Mouse (Mus musculus): ENCODE data around the gene Mrm3.

DNA sequence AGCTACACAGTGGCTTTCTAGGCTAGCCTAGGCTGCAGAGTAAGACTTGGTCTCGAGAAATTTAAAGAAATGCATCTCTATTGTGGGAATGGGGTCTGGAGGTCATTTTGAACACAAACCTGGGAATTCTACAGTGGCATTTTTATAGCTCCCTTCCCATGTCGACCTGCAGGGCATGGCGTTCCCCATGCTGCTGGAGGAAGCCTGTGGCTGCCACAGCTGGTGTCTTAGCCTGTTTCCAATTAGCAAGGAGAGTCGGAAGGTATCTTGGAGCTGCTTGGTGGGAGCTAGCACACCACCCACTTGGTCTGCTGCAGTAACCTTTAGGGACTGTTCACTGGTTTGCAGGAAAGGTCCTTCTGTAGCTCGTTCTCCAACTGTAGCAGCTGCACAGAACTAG lies 12.6 kb downstream of the Mrm3 start:
- TF ChIP-seq POLR2A (IDR thresholded peaks at IDR 0.05; ENCODE audit: borderline replicate concordance, low read depth, low read length) (no peak), CTCF (IDR thresholded peaks at IDR 0.05; ENCODE audit: low read depth, low read length) (no peak)

Measured in bone marrow macrophage, adult 2 months (primary cell).